Mouse (Mus musculus) heart, adult 2 months (tissue): Measurements from ENCODE around the gene Hexim2. TPM values are rescaled to one million over a fixed set of nuclear protein-coding genes. Genes with fewer than 3 reads are reported as not detected.

Experiments
- DNase-seq, 2 experiments: peaks; one replicate each; pipeline ENCODE4 v3.0.0; 2021
- H3K27ac ChIP-seq: fragments of 200-600 bp; 2 replicates; pipeline ENCODE4 v1.8.1; 2022
- H3K27me3 ChIP-seq: fragments of 200-500 bp; 2 replicates; pipeline ENCODE4 v1.6.1; 2012; ENCODE audit warnings: mild to moderate bottlenecking, low read length, inconsistent platforms, mixed read lengths; ENCODE audit not compliant: control insufficient read depth, insufficient read depth
- H3K36me3 ChIP-seq: fragments of 200-500 bp; 2 replicates; pipeline ENCODE4 v1.6.1; 2012; ENCODE audit warnings: low read length, inconsistent platforms; ENCODE audit not compliant: control insufficient read depth, insufficient read depth
- H3K4me1 ChIP-seq: fragments of 200-500 bp; 2 replicates; pipeline ENCODE4 v1.6.1; 2011; ENCODE audit warnings: low read length; ENCODE audit not compliant: control insufficient read depth, insufficient read depth
- H3K4me3 ChIP-seq: fragments of 200-600 bp; 2 replicates; pipeline ENCODE4 v1.8.1; 2022
- H3K79me2 ChIP-seq: fragments of 200-500 bp; replicated peaks from 2 replicates; pipeline ENCODE4 v1.6.1; 2012; ENCODE audit warnings: mild to moderate bottlenecking, inconsistent platforms, low read length, moderate library complexity, mixed read lengths; ENCODE audit not compliant: control insufficient read depth, insufficient read depth
- H3K9ac ChIP-seq: fragments of 200-500 bp; 2 replicates; pipeline ENCODE4 v1.6.1; 2012; ENCODE audit warnings: low read depth, mild to moderate bottlenecking, control low read depth, inconsistent platforms, low read length, mixed read lengths
- CTCF ChIP-seq: fragments of 200-600 bp; IDR thresholded peaks from 2 replicates; pipeline ENCODE4 v1.8.1; 2022; ENCODE audit warnings: antibody characterized with exemption, mild to moderate bottlenecking, moderate library complexity
- EP300 ChIP-seq: fragments of 200-500 bp; IDR thresholded peaks from 2 replicates; pipeline ENCODE4 v1.6.1; 2011; ENCODE audit warnings: low read depth, low read length, control low read depth; ENCODE audit not compliant: insufficient read depth
- POLR2A ChIP-seq: fragments of 200-500 bp; IDR thresholded peaks from 2 replicates; pipeline ENCODE4 v1.6.1; 2011; ENCODE audit warnings: mild to moderate bottlenecking, low read depth, low read length, control low read depth; ENCODE audit not compliant: insufficient read depth
- WGBS: fragments of 180-500 bp; shearing (Covaris S2); methylation state at CpG from one replicate; pipeline ENCODE4 v1.1.7; 2018; 5-methylcytosine and 5-hydroxymethylcytosine counted together
- intact Hi-C: fragments of 180-260 bp; cut with DNase I; formaldehyde crosslinking; loops from one replicate; pipeline ENCODE4 v1.15.1; 2025
- polyA plus RNA-seq: library from polyadenylated mRNA; depleted of rRNA; stranded (reverse); fragments of >200 nt; gene quantifications from 2 replicates; pipeline ENCODE4 v1.2.3, GENCODE M21; 2012
- total RNA-seq, 2 experiments: library from RNA; stranded (reverse); gene quantifications; 2 replicates each; pipeline ENCODE4 v1.2.3; 2021

The Hexim2 gene
- total and polyA plus RNA-seq, 3 experiments: 1.3 to 2.6 (median 1.9) TPM

DNA sequence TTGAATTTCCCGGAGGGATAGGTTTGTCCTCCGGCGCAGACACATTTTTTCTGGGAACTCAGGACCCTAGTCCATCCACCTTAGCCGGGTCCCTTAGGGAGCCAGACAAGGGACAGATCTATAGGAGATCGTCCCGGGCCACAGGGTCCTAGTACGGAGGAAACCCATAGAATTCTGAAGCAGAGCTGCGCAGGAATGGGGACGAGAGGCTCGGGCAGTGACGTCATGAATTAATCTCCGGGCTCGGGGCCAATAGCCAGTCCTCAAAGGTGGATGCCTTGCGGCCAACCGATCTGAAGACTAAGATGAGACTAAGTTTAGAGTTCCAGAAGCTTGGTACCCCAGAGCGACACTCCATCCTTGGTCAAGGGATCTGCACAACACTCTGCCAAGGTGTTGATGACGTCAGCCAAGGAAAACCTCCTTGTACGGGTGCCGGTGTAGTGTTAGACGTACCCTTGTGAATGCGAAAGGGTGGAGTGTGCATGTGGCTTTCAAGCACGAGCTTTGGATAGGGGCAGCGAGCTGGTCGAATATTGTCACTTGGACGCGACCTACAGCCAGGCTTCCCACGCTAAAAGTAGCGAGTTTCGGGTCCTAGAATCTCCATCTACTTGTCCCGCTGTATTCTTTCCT lies 30.2 kb upstream of the Hexim2 start:
- TF ChIP-seq CTCF (no peak), POLR2A (no peak), EP300 (0 out of 2 replicates have a peak, but pooled peaks have one; percentile 51)
- intact Hi-C loops: no loop called here
- peak overlapping the region; percentile 88 for H3K27ac ChIP-seq
- peak overlapping the region; percentile 72 for H3K4me3 ChIP-seq
- DNase-seq: peak; percentile 86 to 88
- H3K36me3 ChIP-seq: no peaks in the 10 kb centered on the region
- H3K27me3 ChIP-seq: no peaks in the 10 kb centered on the region
- peak overlapping the region; percentile 89 for H3K9ac ChIP-seq
- H3K4me1 ChIP-seq: peaks cover 17% of the 10 kb centered on the region
- 1% methylated on average over 30 of the region's 30 CpGs for WGBS
- H3K79me2 ChIP-seq: no peaks in the 10 kb centered on the region

DNA sequence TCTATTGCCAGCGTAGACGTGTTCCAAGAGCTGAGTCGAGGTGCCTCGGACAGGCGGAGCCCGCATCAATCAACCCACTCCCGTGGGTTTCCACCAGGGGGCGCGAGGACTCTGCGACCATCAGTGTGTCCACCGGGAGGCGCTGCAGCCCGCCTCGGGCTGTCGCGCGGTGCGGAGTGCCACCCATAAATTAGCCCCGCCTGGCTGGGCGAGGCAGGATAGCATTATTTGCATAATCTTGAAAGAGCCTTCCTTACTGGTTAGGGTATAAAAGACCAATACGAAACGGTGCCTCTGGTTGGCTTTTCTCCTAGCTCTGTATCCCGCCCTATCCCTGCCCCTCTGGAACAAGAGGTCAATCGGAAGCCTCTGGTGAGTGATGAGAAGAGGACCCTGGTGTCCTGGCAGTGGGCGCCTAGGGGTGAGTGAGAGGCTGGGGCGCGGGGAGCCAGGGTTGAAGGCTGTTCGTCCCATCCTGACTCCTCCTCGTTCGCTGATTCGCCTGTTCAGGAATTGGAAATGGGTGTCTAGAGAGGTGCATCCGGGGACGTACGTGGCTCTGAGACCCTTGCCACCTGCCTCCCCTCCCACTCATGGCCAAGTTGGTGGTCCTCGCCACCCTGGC lies 29.4 kb upstream of the Hexim2 start:
- peak; percentile 98 to 100 for DNase-seq
- H3K4me3 ChIP-seq: peak overlapping the region; percentile 72
- WGBS: 1% methylated on average over 35 of the region's 35 CpGs
- TF ChIP-seq CTCF (no peak), POLR2A (peak; percentile 81), EP300 (peak; percentile 97)
- intact Hi-C loops: loop anchor here (1.0 kb wide), 1 partner anchor 56 kb away; no protein-coding TSS in a partner anchor
- no peaks in the 10 kb centered on the region for H3K79me2 ChIP-seq
- H3K4me1 ChIP-seq: peaks cover 9% of the 10 kb centered on the region
- H3K9ac ChIP-seq: peak overlapping the region; percentile 70
- H3K36me3 ChIP-seq: no peaks in the 10 kb centered on the region
- H3K27me3 ChIP-seq: no peaks in the 10 kb centered on the region
- H3K27ac ChIP-seq: peak overlapping the region; percentile 88

DNA sequence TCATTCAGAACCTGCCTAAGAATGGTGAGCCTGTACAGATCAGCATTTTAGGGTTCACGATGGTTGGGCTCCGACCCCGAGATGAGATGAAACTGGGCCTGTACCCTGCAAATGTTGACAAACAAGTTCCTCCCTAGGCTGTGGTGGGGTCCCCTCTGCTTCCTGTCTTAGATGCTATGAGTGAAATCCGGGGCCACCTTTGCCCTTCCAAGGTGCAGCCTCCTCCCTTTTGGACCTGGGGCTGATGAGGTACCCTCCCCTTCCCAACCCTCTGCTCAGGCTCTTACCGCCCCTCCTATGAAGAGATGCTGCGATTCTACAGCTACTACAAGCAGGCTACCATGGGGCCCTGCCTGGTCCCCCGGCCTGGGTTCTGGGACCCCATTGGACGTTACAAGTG lies 28.6 kb upstream of the Hexim2 start:
- Histone ChIP-seq H3K4me3 (peak overlapping the region; percentile 68), H3K4me1 (peaks cover 9% of the 10 kb centered on the region), H3K79me2 (no peaks in the 10 kb centered on the region), H3K9ac (peak overlapping the region; percentile 70), H3K36me3 (no peaks in the 10 kb centered on the region), H3K27ac (peak overlapping the region; percentile 88; the same call in 1 of the 2 replicates), H3K27me3 (no peaks in the 10 kb centered on the region)
- peak in 1 of 2 experiments; percentile 31 for DNase-seq
- WGBS: 69% methylated on average over 8 of the region's 8 CpGs
- TF ChIP-seq EP300 (no peak), CTCF (no peak), POLR2A (no peak)
- intact Hi-C loops: loop anchor here (1.0 kb wide), 1 partner anchor 56 kb away; no protein-coding TSS in a partner anchor

DNA sequence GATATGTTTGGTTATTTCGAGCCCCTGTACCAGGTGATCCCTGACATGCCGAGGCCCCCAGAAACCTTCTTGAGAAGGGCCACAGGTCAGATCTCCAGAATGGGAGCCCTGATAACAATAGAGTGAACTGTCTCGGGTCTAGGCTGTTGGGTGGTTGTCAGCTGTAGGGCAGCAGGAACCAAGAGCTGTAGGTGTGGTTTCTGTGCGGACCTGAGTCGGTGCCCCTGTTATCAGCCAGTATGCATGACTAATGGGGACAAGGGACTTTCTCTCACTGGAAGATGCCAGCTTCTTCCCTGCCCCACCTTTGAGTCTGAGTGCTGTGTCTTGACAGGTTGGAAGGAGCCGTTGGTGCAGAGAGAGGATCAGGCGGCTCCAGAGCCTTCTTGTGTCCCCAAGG lies 27.8 kb upstream of the Hexim2 start:
- H3K27ac ChIP-seq: no peak overlapping the region
- no peak overlapping the region for H3K9ac ChIP-seq

DNA sequence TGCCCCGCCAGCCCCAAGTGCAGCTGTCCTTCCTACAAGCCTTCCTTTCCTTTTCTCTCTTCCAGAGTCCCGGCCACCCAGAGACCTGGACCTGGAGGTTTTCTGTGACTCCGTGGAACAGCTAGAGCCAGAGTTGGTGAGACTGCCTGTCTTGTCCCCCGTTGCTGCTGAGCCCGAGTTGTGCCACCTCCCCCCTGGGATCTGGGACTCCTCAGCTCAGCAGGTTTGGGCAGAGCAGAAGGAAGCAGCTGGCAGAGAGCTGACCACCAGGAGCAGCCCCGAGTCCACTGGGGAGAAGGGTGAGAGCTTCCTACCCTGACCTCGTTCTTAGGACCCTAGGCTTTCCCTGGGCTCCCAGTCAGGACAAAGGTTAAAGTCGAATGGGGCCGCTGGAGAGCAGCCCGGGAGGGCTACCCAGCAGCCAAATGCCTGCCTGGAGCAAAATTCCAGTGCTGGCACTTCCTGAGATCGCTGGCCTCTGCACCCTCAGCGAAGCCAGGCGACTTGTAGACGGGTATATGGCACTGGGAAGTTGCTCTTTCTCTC lies 27.0 kb upstream of the Hexim2 start:
- intact Hi-C loops: no loop called here
- Histone ChIP-seq H3K79me2 (no peaks in the 10 kb centered on the region), H3K4me1 (peaks cover 7% of the 10 kb centered on the region), H3K36me3 (no peaks in the 10 kb centered on the region), H3K9ac (no peak overlapping the region), H3K27me3 (no peaks in the 10 kb centered on the region), H3K27ac (no peak overlapping the region), H3K4me3 (no peak overlapping the region)
- 58% methylated on average over 14 of the region's 14 CpGs for WGBS
- peak in 1 of 2 experiments; percentile 26 for DNase-seq
- TF ChIP-seq CTCF (no peak), EP300 (no peak), POLR2A (no peak)

More for the DNA sequence above, 27.8 kb upstream of the Hexim2 start:
- no peaks in the 10 kb centered on the region for H3K79me2 ChIP-seq
- 81% methylated on average over 7 of the region's 7 CpGs for WGBS
- H3K27me3 ChIP-seq: no peaks in the 10 kb centered on the region
- intact Hi-C loops: no loop called here
- TF ChIP-seq POLR2A (no peak), EP300 (no peak), CTCF (no peak)
- H3K4me3 ChIP-seq: no peak overlapping the region
- no peaks in the 10 kb centered on the region for H3K36me3 ChIP-seq
- peak in 1 of 2 experiments; percentile 16 for DNase-seq
- H3K4me1 ChIP-seq: peaks cover 7% of the 10 kb centered on the region

DNA sequence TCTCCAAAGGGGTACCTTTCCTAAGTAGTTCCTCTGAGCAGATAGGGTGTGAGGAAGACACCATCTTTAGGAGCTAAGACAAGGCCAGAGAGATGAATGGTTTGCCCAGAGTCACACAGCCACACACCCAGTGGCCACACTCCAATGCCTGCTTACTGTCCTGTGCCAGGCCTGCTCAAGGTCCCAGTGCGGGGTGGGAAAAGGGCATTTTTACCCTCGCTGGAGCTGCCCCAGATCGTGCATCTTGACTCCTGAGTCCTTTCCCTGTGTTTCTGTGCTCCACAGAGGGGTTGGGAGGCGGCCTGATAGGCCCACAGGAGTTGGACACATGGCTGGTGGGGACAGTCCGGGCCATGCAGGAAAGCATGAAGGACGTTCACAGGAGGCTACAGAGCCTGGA lies 26.4 kb upstream of the Hexim2 start:
- Histone ChIP-seq H3K27me3 (no peaks in the 10 kb centered on the region), H3K4me3 (no peak overlapping the region), H3K4me1 (peaks cover 5% of the 10 kb centered on the region), H3K27ac (no peak overlapping the region), H3K36me3 (no peaks in the 10 kb centered on the region), H3K9ac (no peak overlapping the region), H3K79me2 (no peaks in the 10 kb centered on the region)
- intact Hi-C loops: no loop called here
- no peak for DNase-seq
- 85% methylated on average over 6 of the region's 6 CpGs for WGBS
- TF ChIP-seq CTCF (no peak), EP300 (no peak), POLR2A (no peak)
